Mouse (Mus musculus): Measurements from ENCODE around the gene Ppp6r2. TPM values are rescaled to one million over a fixed set of nuclear protein-coding genes. Genes with fewer than 3 reads are reported as not detected.

Gene Ppp6r2
- polyA plus RNA-seq, 1 experiment from 2014 or later, result 92.7 TPM

- Histone ChIP-seq H3K27me3 (ENCODE audit: control insufficient read depth, insufficient read depth, low read length) (no peaks in the 10 kb centered on the region), H3K9ac (replicated peaks; ENCODE audit: low read depth, low read length) (no peak overlapping the region), H3K27ac (ENCODE audit: low read depth, low read length) (no peak overlapping the region), H3K4me2 (ENCODE audit: low read depth, low read length) (no peak overlapping the region), H3K9me3 (ENCODE audit: control insufficient read depth, low read length) (no peaks in the 10 kb centered on the region), H3K4me3 (ENCODE audit: low read depth, low read length) (no peak overlapping the region), H3K36me3 (ENCODE audit: control insufficient read depth, insufficient read depth, low read length) (no peaks in the 10 kb centered on the region), H3K4me1 (ENCODE audit: control insufficient read depth, insufficient read depth, low read length) (peaks cover 15% of the 10 kb centered on the region; the same call in 1 of the 2 replicates)
- no peak for ATAC-seq (ENCODE audit: low read depth)
- WGBS, result 98% methylated on average over 3 of the region's 3 CpGs
These were observed 3.6 kb downstream of the Ppp6r2 start for GRCm38 (mm10) chr15:89214953-89215352.

- Histone ChIP-seq H3K4me1 (ENCODE audit: control insufficient read depth, insufficient read depth, low read length) (peaks cover 15% of the 10 kb centered on the region; the same call in 1 of the 2 replicates), H3K27ac (ENCODE audit: low read depth, low read length) (no peak overlapping the region), H3K9me3 (ENCODE audit: control insufficient read depth, low read length) (no peaks in the 10 kb centered on the region), H3K9ac (replicated peaks; ENCODE audit: low read depth, low read length) (no peak overlapping the region), H3K4me2 (ENCODE audit: low read depth, low read length) (no peak overlapping the region), H3K4me3 (ENCODE audit: low read depth, low read length) (no peak overlapping the region), H3K27me3 (ENCODE audit: control insufficient read depth, insufficient read depth, low read length) (no peaks in the 10 kb centered on the region), H3K36me3 (ENCODE audit: control insufficient read depth, insufficient read depth, low read length) (no peaks in the 10 kb centered on the region)
- ATAC-seq (ENCODE audit: low read depth), result no peak
- WGBS, result 83% methylated on average over 2 of the region's 2 CpGs
These were observed 4.4 kb downstream of the Ppp6r2 start for GRCm38 (mm10) chr15:89215611-89216233.

- Histone ChIP-seq H3K4me3 (ENCODE audit: low read depth, low read length) (no peak overlapping the region), H3K4me1 (ENCODE audit: control insufficient read depth, insufficient read depth, low read length) (no peaks in the 10 kb centered on the region), H3K36me3 (ENCODE audit: control insufficient read depth, insufficient read depth, low read length) (peaks cover 11% of the 10 kb centered on the region; the same call in 1 of the 2 replicates), H3K4me2 (ENCODE audit: low read depth, low read length) (no peak overlapping the region), H3K9me3 (ENCODE audit: control insufficient read depth, low read length) (no peaks in the 10 kb centered on the region), H3K27me3 (ENCODE audit: control insufficient read depth, insufficient read depth, low read length) (no peaks in the 10 kb centered on the region), H3K9ac (replicated peaks; ENCODE audit: low read depth, low read length) (no peak overlapping the region), H3K27ac (ENCODE audit: low read depth, low read length) (no peak overlapping the region)
- ATAC-seq (ENCODE audit: low read depth), result no peak
- 38% methylated on average over 2 of the region's 2 CpGs for WGBS
These were observed 22.2 kb downstream of the Ppp6r2 start for GRCm38 (mm10) chr15:89233586-89233985.

GRCm38 (mm10) chr15:89234052-89234451 is 22.7 kb downstream of the Ppp6r2 start:
- Histone ChIP-seq H3K27me3 (ENCODE audit: control insufficient read depth, insufficient read depth, low read length) (no peaks in the 10 kb centered on the region), H3K9me3 (ENCODE audit: control insufficient read depth, low read length) (no peaks in the 10 kb centered on the region), H3K9ac (replicated peaks; ENCODE audit: low read depth, low read length) (no peak overlapping the region), H3K36me3 (ENCODE audit: control insufficient read depth, insufficient read depth, low read length) (peaks cover 11% of the 10 kb centered on the region; the same call in 1 of the 2 replicates), H3K27ac (ENCODE audit: low read depth, low read length) (no peak overlapping the region), H3K4me2 (ENCODE audit: low read depth, low read length) (no peak overlapping the region), H3K4me1 (ENCODE audit: control insufficient read depth, insufficient read depth, low read length) (no peaks in the 10 kb centered on the region), H3K4me3 (ENCODE audit: low read depth, low read length) (no peak overlapping the region)
- WGBS, result 90% methylated on average over 4 of the region's 4 CpGs
- ATAC-seq (ENCODE audit: low read depth), result no peak

GRCm38 (mm10) chr15:89239751-89240392 is 28.5 kb downstream of the Ppp6r2 start:
- Histone ChIP-seq H3K9ac (replicated peaks; ENCODE audit: low read depth, low read length) (no peak overlapping the region), H3K27me3 (ENCODE audit: control insufficient read depth, insufficient read depth, low read length) (no peaks in the 10 kb centered on the region), H3K27ac (ENCODE audit: low read depth, low read length) (no peak overlapping the region), H3K4me1 (ENCODE audit: control insufficient read depth, insufficient read depth, low read length) (no peaks in the 10 kb centered on the region), H3K4me2 (ENCODE audit: low read depth, low read length) (no peak overlapping the region), H3K36me3 (ENCODE audit: control insufficient read depth, insufficient read depth, low read length) (peaks cover 32% of the 10 kb centered on the region), H3K9me3 (ENCODE audit: control insufficient read depth, low read length) (no peaks in the 10 kb centered on the region), H3K4me3 (ENCODE audit: low read depth, low read length) (no peak overlapping the region)
- no peak for ATAC-seq (ENCODE audit: low read depth)
- WGBS, result 65% methylated on average over 3 of the region's 3 CpGs

GRCm38 (mm10) chr15:89241025-89241424 is 29.7 kb downstream of the Ppp6r2 start:
- H3K4me1 ChIP-seq (ENCODE audit: control insufficient read depth, insufficient read depth, low read length), result no peaks in the 10 kb centered on the region
- peaks cover 35% of the 10 kb centered on the region for H3K36me3 ChIP-seq (ENCODE audit: control insufficient read depth, insufficient read depth, low read length)
- no peaks in the 10 kb centered on the region for H3K27me3 ChIP-seq (ENCODE audit: control insufficient read depth, insufficient read depth, low read length)
- WGBS, result 75% methylated on average over 2 of the region's 2 CpGs
- H3K4me2 ChIP-seq (ENCODE audit: low read depth, low read length), result no peak overlapping the region
- no peak for ATAC-seq (ENCODE audit: low read depth)
- H3K9ac ChIP-seq (replicated peaks; ENCODE audit: low read depth, low read length), result no peak overlapping the region
- no peak overlapping the region for H3K27ac ChIP-seq (ENCODE audit: low read depth, low read length)
- no peaks in the 10 kb centered on the region for H3K9me3 ChIP-seq (ENCODE audit: control insufficient read depth, low read length)
- no peak overlapping the region for H3K4me3 ChIP-seq (ENCODE audit: low read depth, low read length)

GRCm38 (mm10) chr15:89249063-89249462 is 37.7 kb downstream of the Ppp6r2 start:
- Histone ChIP-seq H3K4me2 (ENCODE audit: low read depth, low read length) (no peak overlapping the region), H3K27ac (ENCODE audit: low read depth, low read length) (no peak overlapping the region), H3K4me1 (ENCODE audit: control insufficient read depth, insufficient read depth, low read length) (no peaks in the 10 kb centered on the region), H3K27me3 (ENCODE audit: control insufficient read depth, insufficient read depth, low read length) (no peaks in the 10 kb centered on the region), H3K4me3 (ENCODE audit: low read depth, low read length) (no peak overlapping the region), H3K9ac (replicated peaks; ENCODE audit: low read depth, low read length) (no peak overlapping the region), H3K9me3 (ENCODE audit: control insufficient read depth, low read length) (no peaks in the 10 kb centered on the region), H3K36me3 (ENCODE audit: control insufficient read depth, insufficient read depth, low read length) (peaks cover 32% of the 10 kb centered on the region)
- ATAC-seq (ENCODE audit: low read depth), result no peak
- 89% methylated on average over 6 of the region's 6 CpGs for WGBS

- Histone ChIP-seq H3K4me3 (ENCODE audit: low read depth, low read length) (no peak overlapping the region), H3K27ac (ENCODE audit: low read depth, low read length) (no peak overlapping the region), H3K9me3 (ENCODE audit: control insufficient read depth, low read length) (no peaks in the 10 kb centered on the region), H3K4me1 (ENCODE audit: control insufficient read depth, insufficient read depth, low read length) (no peaks in the 10 kb centered on the region), H3K27me3 (ENCODE audit: control insufficient read depth, insufficient read depth, low read length) (no peaks in the 10 kb centered on the region), H3K9ac (replicated peaks; ENCODE audit: low read depth, low read length) (no peak overlapping the region), H3K36me3 (ENCODE audit: control insufficient read depth, insufficient read depth, low read length) (peaks cover 44% of the 10 kb centered on the region), H3K4me2 (ENCODE audit: low read depth, low read length) (no peak overlapping the region)
- no peak for ATAC-seq (ENCODE audit: low read depth)
- 49% methylated on average over 4 of the region's 4 CpGs for WGBS
These were observed 44.0 kb downstream of the Ppp6r2 start for GRCm38 (mm10) chr15:89255330-89255729.

- Histone ChIP-seq H3K4me2 (ENCODE audit: low read depth, low read length) (no peak overlapping the region), H3K4me3 (ENCODE audit: low read depth, low read length) (no peak overlapping the region), H3K9ac (replicated peaks; ENCODE audit: low read depth, low read length) (no peak overlapping the region), H3K4me1 (ENCODE audit: control insufficient read depth, insufficient read depth, low read length) (no peaks in the 10 kb centered on the region), H3K9me3 (ENCODE audit: control insufficient read depth, low read length) (no peaks in the 10 kb centered on the region), H3K27me3 (ENCODE audit: control insufficient read depth, insufficient read depth, low read length) (no peaks in the 10 kb centered on the region), H3K27ac (ENCODE audit: low read depth, low read length) (no peak overlapping the region), H3K36me3 (ENCODE audit: control insufficient read depth, insufficient read depth, low read length) (peaks cover 42% of the 10 kb centered on the region)
- ATAC-seq (ENCODE audit: low read depth), result no peak
- 98% methylated on average over 5 of the region's 5 CpGs for WGBS
These were observed 47.6 kb downstream of the Ppp6r2 start for GRCm38 (mm10) chr15:89258997-89259396.
